Mouse (Mus musculus): ENCODE measurements around the gene Gm21860.
"Not testable (repeated sequence)": the region's sequence is repeated elsewhere in the genome, so short reads cannot be mapped to it uniquely, and the experiment has no call there.

Gene Gm21860

GRCm38 (mm10) chrY:90732101-90732542, 22.5 kb downstream of the Gm21860 start:
- peak; percentile 79 for DNase-seq (ENCODE audit: low spot score)

GRCm38 (mm10) chrY:90731593-90731955, 23.0 kb downstream of the Gm21860 start:
- DNase-seq (ENCODE audit: low spot score) = not testable (repeated sequence)

- DNase-seq (ENCODE audit: low spot score) = not testable (repeated sequence)
These were observed 23.6 kb downstream of the Gm21860 start for GRCm38 (mm10) chrY:90730908-90731592.

GRCm38 (mm10) chrY:90729816-90730303, 24.8 kb downstream of the Gm21860 start:
- not testable (repeated sequence) for DNase-seq (ENCODE audit: low spot score)

GRCm38 (mm10) chrY:90728905-90729256, 25.7 kb downstream of the Gm21860 start:
- not testable (repeated sequence) for DNase-seq (ENCODE audit: low spot score)

- DNase-seq (ENCODE audit: low spot score) = not testable (repeated sequence)
These were observed 26.2 kb downstream of the Gm21860 start for GRCm38 (mm10) chrY:90728251-90728904.

- not testable (repeated sequence) for DNase-seq (ENCODE audit: low spot score)
These were observed 27.3 kb downstream of the Gm21860 start for GRCm38 (mm10) chrY:90727121-90727908.

GRCm38 (mm10) chrY:90725701-90726451, 28.7 kb downstream of the Gm21860 start:
- not testable (repeated sequence) for DNase-seq (ENCODE audit: low spot score)

GRCm38 (mm10) chrY:90725166-90725565, 29.5 kb downstream of the Gm21860 start:
- not testable (repeated sequence) for DNase-seq (ENCODE audit: low spot score)

- DNase-seq (ENCODE audit: low spot score) = peak; percentile 32
These were observed 30.5 kb downstream of the Gm21860 start for GRCm38 (mm10) chrY:90724014-90724709.

- DNase-seq (ENCODE audit: low spot score) = peak; percentile 50
These were observed 31.2 kb downstream of the Gm21860 start for GRCm38 (mm10) chrY:90723336-90723987.

- not testable (repeated sequence) for DNase-seq (ENCODE audit: low spot score)
These were observed 34.1 kb downstream of the Gm21860 start for GRCm38 (mm10) chrY:90720505-90720904.

- DNase-seq (ENCODE audit: low spot score) = not testable (repeated sequence)
These were observed 35.0 kb downstream of the Gm21860 start for GRCm38 (mm10) chrY:90719403-90720232.

- peak; percentile 72 for DNase-seq (ENCODE audit: low spot score)
These were observed 35.8 kb downstream of the Gm21860 start for GRCm38 (mm10) chrY:90718583-90719402.

- not testable (repeated sequence) for DNase-seq (ENCODE audit: low spot score)
These were observed 36.6 kb downstream of the Gm21860 start for GRCm38 (mm10) chrY:90718021-90718420.

GRCm38 (mm10) chrY:90717496-90717895, 37.1 kb downstream of the Gm21860 start:
- not testable (repeated sequence) for DNase-seq (ENCODE audit: low spot score)
